Mouse (Mus musculus) embryonic facial prominence, embryonic 15.5 days (tissue): ENCODE measurements around the gene Kalrn. TPM values are rescaled to one million over a fixed set of nuclear protein-coding genes. Genes with fewer than 3 reads are reported as not detected.

Experiments used
- ATAC-seq: fragments of 200-750 bp; cut with Nextera tagmentation; 2 replicates; pipeline ENCODE4 v1.8.0; 2017; ENCODE audit warnings: low read depth, moderate TSS enrichment; ENCODE audit not compliant: insufficient number of reproducible peaks, low FRiP score, low TSS enrichment
- H3K27ac ChIP-seq: fragments of 300-500 bp; sonication (generic); replicated peaks from 2 replicates; pipeline ENCODE4 v1.5.1; 2015; ENCODE audit warnings: mild to moderate bottlenecking, inconsistent platforms
- H3K27me3 ChIP-seq: fragments of 300-500 bp; sonication (generic); 2 replicates; pipeline ENCODE4 v1.6.1; 2015; ENCODE audit warnings: inconsistent platforms
- H3K36me3 ChIP-seq: fragments of 300-500 bp; sonication (generic); 2 replicates; pipeline ENCODE4 v1.6.1; 2015; ENCODE audit warnings: mild to moderate bottlenecking, inconsistent platforms
- H3K4me1 ChIP-seq: fragments of 300-500 bp; sonication (generic); 2 replicates; pipeline ENCODE4 v1.6.1; 2015; ENCODE audit warnings: inconsistent platforms
- H3K4me2 ChIP-seq: fragments of 300-500 bp; sonication (generic); replicated peaks from 2 replicates; pipeline ENCODE4 v1.6.1; 2015; ENCODE audit warnings: mild to moderate bottlenecking, inconsistent platforms
- H3K4me3 ChIP-seq: fragments of 300-500 bp; sonication (generic); replicated peaks from 2 replicates; pipeline ENCODE4 v1.5.1; 2015; ENCODE audit warnings: mild to moderate bottlenecking, inconsistent platforms
- H3K9ac ChIP-seq: fragments of 300-500 bp; sonication (generic); 2 replicates; pipeline ENCODE4 v1.6.1; 2015; ENCODE audit warnings: inconsistent platforms
- H3K9me3 ChIP-seq: fragments of 300-500 bp; sonication (generic); replicated peaks from 2 replicates; pipeline ENCODE4 v1.6.1; 2016; ENCODE audit warnings: inconsistent platforms
- WGBS: fragments of 180-500 bp; shearing (Covaris S2); methylation state at CpG from one replicate; pipeline ENCODE4 v1.1.7; 2015; 5-methylcytosine and 5-hydroxymethylcytosine counted together
- polyA plus RNA-seq: library from polyadenylated mRNA; unstranded; fragments of >200 nt; fragmentation: Nextera tagmentation; extraction: Ambion mirVana; gene quantifications from 2 replicates; pipeline ENCODE4 v1.2.1, GENCODE M21; 2015

The Kalrn gene
- polyA plus RNA-seq, 1 experiment from 2014 or later, result 14.3 TPM

- ATAC-seq, result no peak
- Histone ChIP-seq H3K4me1 (no peaks in the 10 kb centered on the region), H3K4me2 (no peak overlapping the region), H3K9me3 (no peaks in the 10 kb centered on the region), H3K36me3 (no peaks in the 10 kb centered on the region), H3K9ac (no peak overlapping the region), H3K4me3 (no peak overlapping the region), H3K27me3 (no peaks in the 10 kb centered on the region), H3K27ac (no peak overlapping the region)
- 75% methylated on average over 3 of the region's 3 CpGs for WGBS
Observed at GRCm38 (mm10) chr16:33995496-33995895, 577.8 kb downstream of the Kalrn start.

- no peak overlapping the region for H3K4me2 ChIP-seq
- no peak overlapping the region for H3K27ac ChIP-seq
- no peak overlapping the region for H3K4me3 ChIP-seq
- H3K9me3 ChIP-seq, result no peaks in the 10 kb centered on the region
- H3K4me1 ChIP-seq, result no peaks in the 10 kb centered on the region
- 61% methylated on average over 6 of the region's 6 CpGs for WGBS
- no peaks in the 10 kb centered on the region for H3K36me3 ChIP-seq
- no peak for ATAC-seq
- no peaks in the 10 kb centered on the region for H3K27me3 ChIP-seq
- H3K9ac ChIP-seq, result no peak overlapping the region
Observed at GRCm38 (mm10) chr16:33994321-33994720, 579.0 kb downstream of the Kalrn start.

GRCm38 (mm10) chr16:33990712-33991111 is 582.6 kb downstream of the Kalrn start:
- Histone ChIP-seq H3K27ac (no peak overlapping the region), H3K36me3 (no peaks in the 10 kb centered on the region), H3K4me2 (no peak overlapping the region), H3K9ac (no peak overlapping the region), H3K4me3 (no peak overlapping the region), H3K4me1 (0 out of 2 replicates have a peak, but pooled peaks cover 5% of the 10 kb centered on the region), H3K27me3 (no peaks in the 10 kb centered on the region), H3K9me3 (no peaks in the 10 kb centered on the region)
- ATAC-seq, result no peak
- WGBS, result 66% methylated on average over 4 of the region's 4 CpGs

GRCm38 (mm10) chr16:33989106-33989505 is 584.2 kb downstream of the Kalrn start:
- Histone ChIP-seq H3K27ac (no peak overlapping the region), H3K9ac (no peak overlapping the region), H3K9me3 (no peaks in the 10 kb centered on the region), H3K4me3 (no peak overlapping the region), H3K36me3 (no peaks in the 10 kb centered on the region), H3K4me1 (0 out of 2 replicates have a peak, but pooled peaks cover 5% of the 10 kb centered on the region), H3K4me2 (no peak overlapping the region), H3K27me3 (no peaks in the 10 kb centered on the region)
- WGBS, result 97% methylated on average over 1 of the region's 1 CpGs
- ATAC-seq, result no peak

GRCm38 (mm10) chr16:33988358-33989012 is 584.8 kb downstream of the Kalrn start:
- H3K4me2 ChIP-seq, result no peak overlapping the region
- H3K36me3 ChIP-seq, result no peaks in the 10 kb centered on the region
- no peak overlapping the region for H3K9ac ChIP-seq
- 58% methylated on average over 17 of the region's 17 CpGs for WGBS
- H3K27ac ChIP-seq, result no peak overlapping the region
- ATAC-seq, result no peak
- no peak overlapping the region for H3K4me3 ChIP-seq
- no peaks in the 10 kb centered on the region for H3K27me3 ChIP-seq
- H3K9me3 ChIP-seq, result no peaks in the 10 kb centered on the region
- H3K4me1 ChIP-seq, result 0 out of 2 replicates have a peak, but pooled peaks cover 5% of the 10 kb centered on the region

- Histone ChIP-seq H3K4me3 (no peak overlapping the region), H3K9me3 (no peaks in the 10 kb centered on the region), H3K36me3 (no peaks in the 10 kb centered on the region), H3K4me1 (0 out of 2 replicates have a peak, but pooled peaks cover 5% of the 10 kb centered on the region), H3K9ac (no peak overlapping the region), H3K4me2 (no peak overlapping the region), H3K27ac (no peak overlapping the region), H3K27me3 (no peaks in the 10 kb centered on the region)
- 87% methylated on average over 7 of the region's 7 CpGs for WGBS
- ATAC-seq, result no peak
Observed at GRCm38 (mm10) chr16:33986993-33987392, 586.3 kb downstream of the Kalrn start.

- ATAC-seq, result no peak
- Histone ChIP-seq H3K4me2 (no peak overlapping the region), H3K36me3 (no peaks in the 10 kb centered on the region), H3K9ac (no peak overlapping the region), H3K27ac (no peak overlapping the region), H3K27me3 (no peaks in the 10 kb centered on the region), H3K4me3 (no peak overlapping the region), H3K4me1 (0 out of 2 replicates have a peak, but pooled peaks cover 5% of the 10 kb centered on the region), H3K9me3 (no peaks in the 10 kb centered on the region)
- 87% methylated on average over 6 of the region's 6 CpGs for WGBS
Observed at GRCm38 (mm10) chr16:33985372-33985771, 588.0 kb downstream of the Kalrn start.

- Histone ChIP-seq H3K9ac (no peak overlapping the region), H3K9me3 (no peaks in the 10 kb centered on the region), H3K4me2 (no peak overlapping the region), H3K36me3 (no peaks in the 10 kb centered on the region), H3K27me3 (no peaks in the 10 kb centered on the region), H3K27ac (no peak overlapping the region), H3K4me3 (no peak overlapping the region), H3K4me1 (0 out of 2 replicates have a peak, but pooled peaks cover 3% of the 10 kb centered on the region)
- WGBS, result 95% methylated on average over 6 of the region's 6 CpGs
- ATAC-seq, result no peak; the same call in 1 of the 2 replicates
Observed at GRCm38 (mm10) chr16:33983712-33984111, 589.6 kb downstream of the Kalrn start.

- H3K4me2 ChIP-seq, result no peak overlapping the region
- H3K4me1 ChIP-seq, result no peaks in the 10 kb centered on the region
- no peaks in the 10 kb centered on the region for H3K9me3 ChIP-seq
- no peak for ATAC-seq
- H3K27me3 ChIP-seq, result no peaks in the 10 kb centered on the region
- no peaks in the 10 kb centered on the region for H3K36me3 ChIP-seq
- WGBS, result 79% methylated on average over 2 of the region's 2 CpGs
- no peak overlapping the region for H3K4me3 ChIP-seq
- no peak overlapping the region for H3K27ac ChIP-seq
- no peak overlapping the region for H3K9ac ChIP-seq
Observed at GRCm38 (mm10) chr16:33979855-33980254, 593.5 kb downstream of the Kalrn start.

GRCm38 (mm10) chr16:33967283-33967640 is 606.1 kb downstream of the Kalrn start:
- H3K9ac ChIP-seq, result peak overlapping the region; percentile 89
- no peaks in the 10 kb centered on the region for H3K27me3 ChIP-seq
- peaks cover 13% of the 10 kb centered on the region for H3K4me1 ChIP-seq
- no peak for ATAC-seq
- peaks cover 8% of the 10 kb centered on the region for H3K36me3 ChIP-seq
- peak overlapping the region; percentile 83 for H3K4me2 ChIP-seq
- peak overlapping the region; percentile 75; the same call in 1 of the 2 replicates for H3K27ac ChIP-seq
- H3K9me3 ChIP-seq, result no peaks in the 10 kb centered on the region
- H3K4me3 ChIP-seq, result peak overlapping the region; percentile 91
- WGBS, result 37% methylated on average over 2 of the region's 2 CpGs

GRCm38 (mm10) chr16:33966538-33967282 is 606.6 kb downstream of the Kalrn start, which contains the start of gene Umps:
TSS of gene Umps (minus strand) at chr16:33967038.
- Histone ChIP-seq H3K9me3 (no peaks in the 10 kb centered on the region), H3K27me3 (no peaks in the 10 kb centered on the region), H3K36me3 (peaks cover 13% of the 10 kb centered on the region), H3K27ac (peak within 1 kb of the TSS; percentile 75), H3K4me3 (peak within 1 kb of the TSS; percentile 91), H3K9ac (peak within 1 kb of the TSS; percentile 89), H3K4me1 (peaks cover 13% of the 10 kb centered on the region), H3K4me2 (peak within 1 kb of the TSS; percentile 83)
- peak; percentile 85; the same call in 1 of the 2 replicates for ATAC-seq
- under 1% methylated on average over 44 of the region's 44 CpGs for WGBS
